Mouse (Mus musculus): Measurements from ENCODE around the gene Mbd3l1.

Mbd3l1 gene

DNA sequence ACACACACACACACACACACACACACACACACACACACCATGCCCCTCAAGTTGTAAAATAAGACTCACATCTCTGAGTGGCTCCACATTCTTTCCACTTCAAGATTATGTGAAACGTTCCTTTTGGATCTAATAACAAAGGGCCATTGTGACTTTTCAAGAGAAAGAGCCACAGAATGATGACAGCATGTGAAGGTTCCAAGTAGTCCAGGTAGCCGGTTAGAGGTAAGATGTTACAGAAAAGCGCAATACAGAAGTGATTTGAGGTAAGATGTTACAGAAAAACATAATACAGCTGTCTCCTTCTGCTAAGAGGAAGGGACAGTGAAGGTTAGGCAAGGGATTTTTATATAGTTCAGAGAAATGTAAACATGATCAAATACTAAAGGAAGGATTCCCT, at the start of gene Mbd3l1, which contains the start of gene Zfp558:
Gene Mbd3l1 (plus strand): TSS at position 192 of the 400 bp plus-strand sequence.
Gene Zfp558 (minus strand): TSS at position 101 of the 400 bp plus-strand sequence.
- no peak for DNase-seq (ENCODE audit: low spot score)

DNA sequence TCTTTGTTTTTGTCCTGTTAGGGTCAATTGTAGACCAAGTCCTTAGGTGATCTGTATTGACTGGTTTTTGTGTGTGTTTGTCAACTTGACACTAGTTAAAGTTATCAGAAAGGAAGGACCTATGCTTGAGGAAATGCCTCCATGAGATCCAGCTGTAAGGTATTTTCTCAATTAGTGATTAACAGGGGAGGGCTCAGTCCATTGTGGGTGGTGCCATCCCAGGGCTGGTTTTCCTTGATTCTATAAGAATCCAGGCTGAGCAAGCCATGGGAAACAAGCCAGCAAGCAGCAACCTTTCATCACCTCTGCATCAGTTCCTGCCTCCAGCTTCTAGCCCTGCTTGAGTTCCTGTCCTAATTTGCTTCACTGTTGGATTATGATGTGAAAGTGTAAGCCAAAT, 47.8 kb upstream of the Mbd3l1 start, which contains the start of gene Mbd3l2:
Gene Mbd3l2 (plus strand): TSS at position 301 of the 400 bp plus-strand sequence.
- no peak for DNase-seq (ENCODE audit: low spot score)

DNA sequence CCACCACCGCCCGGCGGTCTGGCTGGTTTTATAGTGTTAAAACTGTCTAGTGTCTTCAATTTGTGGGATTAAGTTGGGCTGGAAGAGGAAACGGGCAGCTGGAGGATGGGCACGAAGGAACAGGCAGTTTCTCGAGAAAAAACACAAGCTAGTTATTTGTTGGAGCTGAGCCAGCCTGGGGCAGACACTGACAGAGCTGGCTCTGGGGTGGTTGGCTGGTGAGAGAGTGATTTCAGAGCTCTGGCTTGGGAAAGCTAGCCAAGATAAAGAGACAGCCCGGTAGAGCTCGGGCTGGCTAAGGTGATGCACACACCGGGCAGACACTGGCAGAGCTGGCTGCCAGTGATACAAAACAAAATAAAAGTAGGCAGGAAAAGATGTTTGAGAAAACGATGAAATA, 46.5 kb upstream of the Mbd3l1 start:
- DNase-seq (ENCODE audit: low spot score): no peak

DNA sequence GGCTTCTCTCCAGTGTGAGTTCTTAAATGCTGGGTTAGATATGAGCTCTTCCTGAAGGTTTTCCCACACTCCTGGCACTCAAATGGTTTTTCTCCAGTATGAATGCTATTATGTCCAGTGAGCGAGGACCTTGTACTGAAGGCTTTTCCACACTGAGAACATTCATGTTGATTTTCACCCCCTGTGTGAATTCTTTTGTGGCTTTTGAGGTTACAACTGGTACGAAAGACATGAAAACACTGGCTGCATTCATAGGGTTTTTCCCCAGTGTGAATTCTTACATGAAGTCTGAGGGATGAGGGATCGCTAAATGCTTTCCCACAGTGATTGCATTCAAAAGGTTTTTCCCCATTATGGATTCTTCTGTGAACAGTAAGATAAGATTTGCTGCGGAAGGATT, 21.6 kb upstream of the Mbd3l1 start:
- DNase-seq (ENCODE audit: low spot score): no peak

DNA sequence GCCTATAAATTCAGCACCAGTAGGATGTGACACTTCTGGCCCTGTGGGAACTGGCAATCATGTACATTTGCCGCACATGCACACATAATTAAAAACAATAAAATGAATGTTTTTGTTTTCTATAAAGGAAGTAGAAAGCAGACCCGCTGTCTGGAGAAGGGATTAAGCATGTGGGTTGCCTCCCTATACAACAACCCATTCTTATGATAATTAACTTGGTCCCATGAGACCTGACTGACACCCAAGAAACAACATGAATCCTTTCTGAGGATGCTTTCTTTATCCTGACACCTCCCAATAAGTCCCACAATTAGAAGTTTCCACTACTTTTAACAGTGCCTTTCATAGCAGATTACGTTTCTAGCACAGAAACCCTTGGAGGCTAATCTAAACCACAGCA, 10.8 kb upstream of the Mbd3l1 start:
- DNase-seq (ENCODE audit: low spot score): no peak

DNA sequence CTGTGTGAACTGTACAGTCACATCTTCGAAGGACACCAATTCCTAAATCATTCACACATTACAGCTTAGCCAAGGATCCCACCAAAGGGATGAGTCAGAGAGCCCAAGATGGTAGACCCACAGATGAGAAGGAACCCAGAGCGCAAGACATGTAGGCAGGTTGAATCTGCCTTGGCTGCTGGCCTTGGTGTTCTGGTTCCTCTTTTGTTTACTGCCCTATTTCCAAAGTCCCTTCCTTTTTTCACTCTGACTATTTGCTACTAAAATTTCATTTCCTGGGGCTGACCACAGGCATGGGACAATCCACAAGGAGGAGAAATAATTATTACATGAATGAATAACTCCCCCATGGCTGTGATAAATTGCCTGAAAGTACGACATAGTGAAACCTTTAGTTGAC, 10.2 kb upstream of the Mbd3l1 start:
- DNase-seq (ENCODE audit: low spot score): no peak

DNA sequence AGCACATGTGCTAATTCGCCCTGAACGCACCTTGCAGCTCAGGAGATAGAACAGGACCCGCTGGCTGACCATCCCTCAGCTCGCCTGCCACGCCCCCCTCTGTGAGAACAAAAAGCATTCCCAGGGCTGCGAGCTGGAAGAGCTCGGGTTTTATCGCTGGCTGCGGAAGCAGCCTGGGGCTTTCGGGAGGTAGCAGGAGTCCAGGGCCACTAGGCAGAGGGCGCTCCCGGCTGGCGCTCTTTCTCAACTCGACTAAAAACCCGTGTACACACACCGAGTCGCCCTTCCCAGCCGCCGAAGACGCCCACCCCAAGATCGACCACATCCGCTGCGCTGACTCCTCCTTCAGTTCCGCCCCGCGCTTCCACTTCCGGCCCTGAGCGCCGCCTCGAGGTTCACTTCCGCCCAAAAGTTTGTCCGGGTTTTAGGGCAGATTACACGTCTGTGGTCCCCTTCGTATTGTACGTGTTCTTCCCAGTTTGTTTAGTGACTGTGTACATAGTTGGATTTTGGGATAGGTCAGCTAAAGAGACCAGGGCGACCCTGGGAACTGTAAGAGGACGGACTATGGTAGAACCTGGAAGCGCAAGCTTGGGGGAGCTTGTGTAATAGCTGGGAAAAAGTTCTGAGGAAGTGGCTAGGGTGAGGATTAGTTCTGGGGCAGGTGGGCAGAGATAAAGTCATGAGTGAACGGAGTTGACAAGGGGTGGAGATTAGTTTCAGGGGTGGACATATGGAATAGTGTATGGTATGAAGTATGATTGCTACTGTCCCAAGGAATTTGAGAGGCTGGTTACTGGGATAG, 4.6 kb upstream of the Mbd3l1 start:
- DNase-seq (ENCODE audit: low spot score): peak; percentile 68

DNA sequence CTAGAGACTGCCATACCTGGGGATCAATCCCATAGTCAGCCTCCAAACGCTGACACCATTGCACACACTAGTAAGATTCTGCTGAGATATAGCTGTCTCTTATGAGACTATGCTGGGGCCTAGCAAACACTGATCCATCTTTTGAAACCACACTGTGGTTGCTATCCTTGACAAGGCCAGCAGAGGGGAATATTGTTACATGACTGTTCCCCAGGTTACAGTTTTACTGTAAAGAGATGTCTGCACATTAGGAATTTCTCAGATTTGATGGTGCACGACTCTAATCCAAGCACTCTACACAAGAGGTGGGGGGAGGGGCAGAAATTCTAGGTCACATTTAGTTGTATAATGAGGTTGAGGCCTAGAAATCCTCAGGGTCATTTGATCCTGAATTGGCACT, 29.9 kb downstream of the Mbd3l1 start:
- DNase-seq (ENCODE audit: low spot score): no peak
